ENCODE assay signal across 11 mouse cellular contexts in the genomic region with DNA sequence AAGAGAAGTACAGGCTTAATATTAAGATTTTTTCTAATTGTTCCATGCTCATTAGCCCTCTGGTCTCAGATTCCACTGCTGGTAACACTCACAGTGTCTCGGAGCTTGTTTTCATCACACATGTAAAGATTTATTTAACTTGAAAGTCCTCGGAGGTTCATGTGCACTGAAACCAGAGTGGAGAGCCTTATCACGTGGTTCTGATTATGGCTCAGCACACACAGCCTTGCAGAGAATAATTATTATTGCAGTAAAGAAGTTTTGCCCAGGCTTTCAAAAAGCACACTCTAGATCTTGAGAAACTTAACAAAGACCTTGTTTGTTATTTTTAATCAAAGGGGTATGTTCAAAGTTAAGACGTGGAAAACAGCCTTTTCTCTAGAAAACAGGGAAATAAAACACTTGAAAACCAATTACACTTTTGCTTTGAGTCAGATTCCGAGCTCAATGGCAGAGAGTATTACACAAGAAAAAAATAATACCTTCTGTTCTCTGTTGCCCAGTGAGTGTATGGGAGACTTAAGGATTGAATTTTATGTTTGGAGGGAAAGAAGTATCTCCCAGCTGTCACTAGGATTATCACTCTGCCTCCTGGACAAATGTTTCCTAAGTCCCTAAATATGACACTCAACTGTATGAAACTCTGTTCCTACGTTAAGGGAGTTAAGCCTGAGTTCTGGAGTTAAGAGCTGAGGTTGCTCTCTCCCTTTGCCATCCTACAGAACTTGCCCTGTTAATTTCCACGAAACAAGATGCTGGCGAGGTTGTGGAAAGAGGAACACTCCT.
DNase-seq lines count a peak whose midpoint lies in the region; ATAC-seq and TF ChIP-seq lines count a peak whose summit lies in the region.
"Had no signal": no experiment of that assay in that cellular context is flagged by ENCODE, and none has a peak within 500 bp of the region (broad histone marks: within the 10 kb centered on the region; RNA-seq: fewer than 3 reads in every experiment).

No protein-coding gene starts in this region.

- H3K9ac ChIP-seq in hindbrain, embryonic 14.5 days = no peak overlapping the region
- H3K9ac ChIP-seq in hindbrain, embryonic 16.5 days (ENCODE audit: low read depth, low read length) = no peak overlapping the region
- H3K9ac ChIP-seq: liver, embryonic 13.5 days had no signal

- no peak overlapping the region for H3K27ac ChIP-seq in hindbrain, embryonic 14.5 days
- H3K27ac ChIP-seq in hindbrain, embryonic 16.5 days (ENCODE audit: low read depth, low read length) = no peak overlapping the region
- H3K27ac ChIP-seq: liver, embryonic 13.5 days had no signal

- H3K4me2 ChIP-seq in hindbrain, embryonic 14.5 days (replicated peaks) = no peak overlapping the region
- no peak overlapping the region for H3K4me2 ChIP-seq in hindbrain, embryonic 16.5 days (ENCODE audit: low read length)
- H3K4me2 ChIP-seq: liver, embryonic 13.5 days had no signal

- 69% methylated on average over 8 of the region's 8 CpGs for WGBS in hindbrain, embryonic 14.5 days
- 61% methylated on average over 8 of the region's 8 CpGs for WGBS in hindbrain, embryonic 16.5 days

- no peaks in the 10 kb centered on the region for H3K36me3 ChIP-seq in hindbrain, embryonic 14.5 days (replicated peaks; ENCODE audit: control insufficient read depth, insufficient read depth)
- no peaks in the 10 kb centered on the region for H3K36me3 ChIP-seq in hindbrain, embryonic 16.5 days (ENCODE audit: control insufficient read depth, insufficient read depth, low read length)
- no peaks in the 10 kb centered on the region for H3K36me3 ChIP-seq in C2C12 (ENCODE audit: control insufficient read depth, insufficient read depth)
- H3K36me3 ChIP-seq: liver, embryonic 13.5 days had no signal

- TF ChIP-seq CTCF in C2C12 (IDR thresholded peaks at IDR 0.05; ENCODE audit: control insufficient read depth, insufficient read depth, insufficient read length) = no peak

- no peaks in the 10 kb centered on the region for H3K79me2 ChIP-seq in C2C12 (ENCODE audit: control insufficient read depth, insufficient read depth)

- no peaks in the 10 kb centered on the region for H3K9me3 ChIP-seq in hindbrain, embryonic 14.5 days (ENCODE audit: control insufficient read depth, low read length)
- no peaks in the 10 kb centered on the region for H3K9me3 ChIP-seq in hindbrain, embryonic 16.5 days (ENCODE audit: control insufficient read depth, low read length)
- H3K9me3 ChIP-seq: liver, embryonic 13.5 days had no signal

- peak; percentile 20 for DNase-seq in hindbrain, embryonic 14.5 days (ENCODE audit: low spot score)
- DNase-seq in 3T3-L1 (ENCODE audit: low read depth, low spot score) = peak; percentile 11
- DNase-seq in forelimb bud, embryonic 11.5 days (ENCODE audit: low read depth, low spot score) = peak; percentile 66
- DNase-seq in testis, postnatal 10 days (ENCODE audit: low spot score) = no peak
- no peak for DNase-seq in layer of hippocampus, postnatal 10 days (ENCODE audit: low spot score in 2 of 2)
- DNase-seq in right cerebral cortex, adult 18-20 months = no peak
- DNase-seq: cerebellum, adult 11-12 months; kidney, postnatal 4 days; liver, embryonic 13.5 days had no signal

- ATAC-seq in hindbrain, embryonic 14.5 days (ENCODE audit: low FRiP score) = no peak
- no peak for ATAC-seq in hindbrain, embryonic 16.5 days

- H3K79me3 ChIP-seq in C2C12 (ENCODE audit: low read depth) = no peaks in the 10 kb centered on the region

- peaks cover 17% of the 10 kb centered on the region for H3K4me1 ChIP-seq in hindbrain, embryonic 14.5 days (replicated peaks; ENCODE audit: control insufficient read depth, insufficient read depth, low read length)
- H3K4me1 ChIP-seq in hindbrain, embryonic 16.5 days (ENCODE audit: control insufficient read depth, insufficient read depth, low read depth, low read length) = peaks cover 7% of the 10 kb centered on the region
- H3K4me1 ChIP-seq: liver, embryonic 13.5 days had no signal

- H3K4me3 ChIP-seq in hindbrain, embryonic 14.5 days (replicated peaks; ENCODE audit: low read length) = no peak overlapping the region
- H3K4me3 ChIP-seq in hindbrain, embryonic 16.5 days (ENCODE audit: low read length) = no peak overlapping the region
- no peak overlapping the region for H3K4me3 ChIP-seq in C2C12 (ENCODE audit: insufficient read depth, poor library complexity, severe bottlenecking)
- H3K4me3 ChIP-seq: liver, embryonic 13.5 days had no signal

- no peak overlapping the region for H3ac ChIP-seq in C2C12 (ENCODE audit: control insufficient read depth, insufficient read length, low read depth)

- H3K27me3 ChIP-seq in hindbrain, embryonic 14.5 days (ENCODE audit: control insufficient read depth, insufficient read depth, low read length) = no peaks in the 10 kb centered on the region
- no peaks in the 10 kb centered on the region for H3K27me3 ChIP-seq in hindbrain, embryonic 16.5 days (replicated peaks; ENCODE audit: control insufficient read depth, insufficient read depth, low read length)
- no peaks in the 10 kb centered on the region for H3K27me3 ChIP-seq in C2C12 (ENCODE audit: control insufficient read depth, insufficient read depth, insufficient read length)
- H3K27me3 ChIP-seq: liver, embryonic 13.5 days had no signal

TF ChIP-seq in C2C12, 6 proteins besides CTCF, POLR2A, EP300 and RAD21:
- TF ChIP-seq MYOG (IDR thresholded peaks at IDR 0.05; ENCODE audit: control insufficient read depth, extremely low read depth, insufficient read length) (no peak), USF1 (IDR thresholded peaks at IDR 0.05; ENCODE audit: low read depth) (peak; percentile 23)
TF ChIP-seq in C2C12: peak in this region for 1.

Comparison
In these comparisons a context has a peak if more than half of its experiments do, and no peak if none do; other contexts are left out.
1. DNase-seq: peak in hindbrain, embryonic 14.5 days (single experiment), 3T3-L1 (single experiment) and forelimb bud, embryonic 11.5 days (single experiment); none in testis, postnatal 10 days (single experiment), layer of hippocampus, postnatal 10 days (0 of 2) and right cerebral cortex, adult 18-20 months (single experiment).